Mouse (Mus musculus) hindbrain, embryonic 11.5 days (tissue): ENCODE measurements at regions not wholly inside any gene's neighbourhood (a gene's known extent, or its start where the extent isn't known, plus 50 kb on each side); places are given as distances from the start of the nearest gene placed in this dataset.

Experiments used
- ATAC-seq: fragments of 200-750 bp; cut with Nextera tagmentation; 2 replicates; pipeline ENCODE4 v1.8.0; 2017; ENCODE audit warnings: mild to moderate bottlenecking, moderate TSS enrichment, moderate library complexity; ENCODE audit not compliant: low FRiP score
- DNase-seq: peaks from one replicate; pipeline ENCODE4 v3.0.0-alpha.2; 2015; ENCODE audit warnings: low spot score
- H3K27ac ChIP-seq: fragments of 300-500 bp; sonication (generic); 2 replicates; pipeline ENCODE4 v1.5.1; 2014; ENCODE audit warnings: mild to moderate bottlenecking, low read depth, low read length
- H3K27me3 ChIP-seq: fragments of 300-500 bp; sonication (generic); 2 replicates; pipeline ENCODE4 v1.6.1; 2014; ENCODE audit warnings: mild to moderate bottlenecking, low read length, moderate library complexity, mixed read lengths; ENCODE audit not compliant: control insufficient read depth, insufficient read depth
- H3K36me3 ChIP-seq: fragments of 300-500 bp; sonication (generic); 2 replicates; pipeline ENCODE4 v1.6.1; 2014; ENCODE audit warnings: mild to moderate bottlenecking, low read length, moderate library complexity, mixed read lengths; ENCODE audit not compliant: control insufficient read depth, insufficient read depth
- H3K4me1 ChIP-seq: fragments of 300-500 bp; sonication (generic); replicated peaks from 2 replicates; pipeline ENCODE4 v1.6.1; 2014; ENCODE audit warnings: low read length, mixed read lengths; ENCODE audit not compliant: control insufficient read depth, insufficient read depth
- H3K4me2 ChIP-seq: fragments of 300-500 bp; sonication (generic); replicated peaks from 2 replicates; pipeline ENCODE4 v1.6.1; 2014; ENCODE audit warnings: mild to moderate bottlenecking, low read depth, low read length
- H3K4me3 ChIP-seq: fragments of 300-500 bp; sonication (generic); 2 replicates; pipeline ENCODE4 v1.5.1; 2014; ENCODE audit warnings: low read depth, low read length
- H3K9ac ChIP-seq: fragments of 300-500 bp; sonication (generic); 2 replicates; pipeline ENCODE4 v1.6.1; 2014; ENCODE audit warnings: low read depth, low read length
- H3K9me3 ChIP-seq: fragments of 300-500 bp; sonication (generic); 2 replicates; pipeline ENCODE4 v1.6.1; 2016; ENCODE audit warnings: low read length; ENCODE audit not compliant: control insufficient read depth
- WGBS: fragments of 180-500 bp; shearing (Covaris S2); extraction: QIAGEN DNeasy Blood & Tissue Kit; methylation state at CpG from one replicate; pipeline ENCODE4 v1.1.7; 2014; 5-methylcytosine and 5-hydroxymethylcytosine counted together

- no peak overlapping the region for H3K27ac ChIP-seq
- no peaks in the 10 kb centered on the region for H3K27me3 ChIP-seq
- no peak overlapping the region for H3K4me3 ChIP-seq
- no peaks in the 10 kb centered on the region for H3K36me3 ChIP-seq
- no peak overlapping the region for H3K9ac ChIP-seq
- H3K9me3 ChIP-seq, result no peaks in the 10 kb centered on the region
- H3K4me2 ChIP-seq, result no peak overlapping the region
- 77% methylated on average over 11 of the region's 11 CpGs for WGBS
- no peaks in the 10 kb centered on the region for H3K4me1 ChIP-seq
- DNase-seq (peak; percentile 28), ATAC-seq (no peak)
These were observed 133.6 kb upstream of the Rxylt1 start for GRCm38 (mm10) chr10:122230746-122231145.

GRCm38 (mm10) chr10:122225679-122226078 is 128.5 kb upstream of the Rxylt1 start:
- H3K9me3 ChIP-seq, result no peaks in the 10 kb centered on the region
- no peak overlapping the region for H3K9ac ChIP-seq
- DNase-seq, result no peak
- WGBS, result 89% methylated on average over 8 of the region's 8 CpGs
- no peaks in the 10 kb centered on the region for H3K36me3 ChIP-seq
- no peaks in the 10 kb centered on the region for H3K4me1 ChIP-seq
- ATAC-seq, result no peak
- no peak overlapping the region for H3K27ac ChIP-seq
- H3K4me3 ChIP-seq, result no peak overlapping the region
- no peaks in the 10 kb centered on the region for H3K27me3 ChIP-seq
- H3K4me2 ChIP-seq, result no peak overlapping the region

DNA sequence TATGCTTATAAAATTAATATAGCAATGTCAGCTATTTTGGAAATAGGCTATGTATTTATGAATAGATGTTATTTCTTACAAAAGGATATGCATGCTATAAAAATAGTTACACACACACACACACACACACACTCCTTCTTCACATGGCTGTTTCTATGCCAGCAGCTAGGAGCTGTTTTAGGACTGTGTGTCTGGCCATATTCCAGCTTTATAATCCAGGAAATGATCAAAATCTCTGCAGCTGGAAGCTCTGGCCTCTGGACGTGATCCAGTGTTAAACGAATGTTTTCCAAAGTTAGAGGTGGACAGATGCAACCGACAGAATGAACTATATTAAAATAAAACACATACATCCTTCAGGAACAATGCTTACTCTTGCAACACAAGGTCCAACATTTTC is 125.9 kb upstream of the Rxylt1 start:
- Histone ChIP-seq H3K9ac (no peak overlapping the region), H3K27me3 (no peaks in the 10 kb centered on the region), H3K4me1 (no peaks in the 10 kb centered on the region), H3K36me3 (no peaks in the 10 kb centered on the region), H3K27ac (no peak overlapping the region), H3K9me3 (no peaks in the 10 kb centered on the region), H3K4me2 (no peak overlapping the region), H3K4me3 (no peak overlapping the region)
- ATAC-seq (no peak), DNase-seq (no peak)
- WGBS, result 95% methylated on average over 3 of the region's 3 CpGs

GRCm38 (mm10) chr10:122217594-122217993 is 120.4 kb upstream of the Rxylt1 start:
- DNase-seq (no peak), ATAC-seq (no peak)
- Histone ChIP-seq H3K4me2 (no peak overlapping the region), H3K4me3 (no peak overlapping the region), H3K9me3 (no peaks in the 10 kb centered on the region), H3K27ac (no peak overlapping the region), H3K4me1 (no peaks in the 10 kb centered on the region), H3K36me3 (no peaks in the 10 kb centered on the region), H3K9ac (no peak overlapping the region), H3K27me3 (no peaks in the 10 kb centered on the region)
- WGBS, result 89% methylated on average over 4 of the region's 4 CpGs

DNA sequence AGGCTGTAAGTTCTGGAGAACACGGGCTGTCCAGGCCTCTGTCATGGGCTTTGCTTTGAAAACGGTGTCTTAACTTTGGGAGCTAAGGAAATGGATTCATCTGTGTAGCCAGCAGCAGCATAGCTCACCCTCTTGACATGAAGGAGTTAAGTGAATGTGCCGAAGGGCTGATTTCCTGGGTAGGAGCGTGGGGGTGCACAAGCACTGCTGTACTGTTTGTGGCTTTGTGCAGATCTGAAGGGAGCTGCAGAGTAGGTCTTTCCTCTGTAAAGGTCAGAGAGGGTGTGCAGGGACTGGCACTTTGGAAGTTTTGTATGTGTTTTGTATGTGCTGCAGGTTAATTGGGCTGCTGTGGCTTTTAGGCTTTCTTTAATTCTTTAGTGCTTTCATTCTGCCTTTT is 102.6 kb upstream of the Rxylt1 start:
- Histone ChIP-seq H3K9me3 (no peaks in the 10 kb centered on the region), H3K27me3 (no peaks in the 10 kb centered on the region), H3K36me3 (no peaks in the 10 kb centered on the region), H3K4me1 (no peaks in the 10 kb centered on the region), H3K27ac (no peak overlapping the region), H3K4me2 (no peak overlapping the region), H3K4me3 (no peak overlapping the region), H3K9ac (no peak overlapping the region)
- no peak for ATAC-seq
- WGBS, result 64% methylated on average over 4 of the region's 4 CpGs
- DNase-seq, result no peak

DNA sequence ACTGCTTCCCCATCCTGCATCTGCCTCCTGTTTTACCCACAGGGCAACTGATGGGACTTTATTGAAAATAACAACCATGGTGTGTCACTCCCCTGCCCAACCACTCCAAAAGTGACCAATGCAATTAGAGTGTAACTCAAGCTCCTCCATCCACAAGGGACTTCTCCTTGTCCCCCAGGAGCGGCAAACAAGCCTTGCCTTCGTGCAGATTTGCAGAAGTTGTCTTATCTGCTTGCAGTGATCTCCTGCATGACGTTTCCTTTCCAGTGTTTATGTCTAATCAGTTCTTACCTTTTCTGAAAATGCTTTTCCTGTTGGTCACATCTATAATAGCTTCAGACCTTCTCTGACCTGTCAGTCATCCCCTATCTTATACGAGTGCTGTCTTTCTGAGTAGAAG is 100.5 kb upstream of the Rxylt1 start:
- no peaks in the 10 kb centered on the region for H3K27me3 ChIP-seq
- no peak overlapping the region for H3K4me3 ChIP-seq
- no peak overlapping the region for H3K27ac ChIP-seq
- no peaks in the 10 kb centered on the region for H3K4me1 ChIP-seq
- H3K4me2 ChIP-seq, result no peak overlapping the region
- H3K9ac ChIP-seq, result no peak overlapping the region
- DNase-seq (no peak), ATAC-seq (no peak)
- no peaks in the 10 kb centered on the region for H3K9me3 ChIP-seq
- H3K36me3 ChIP-seq, result no peaks in the 10 kb centered on the region
- WGBS, result 86% methylated on average over 4 of the region's 4 CpGs

GRCm38 (mm10) chr10:122194139-122194538 is 97.0 kb upstream of the Rxylt1 start:
- H3K27me3 ChIP-seq, result no peaks in the 10 kb centered on the region
- H3K27ac ChIP-seq, result no peak overlapping the region
- H3K9ac ChIP-seq, result no peak overlapping the region
- WGBS, result 83% methylated on average over 9 of the region's 9 CpGs
- H3K4me2 ChIP-seq, result no peak overlapping the region
- no peaks in the 10 kb centered on the region for H3K9me3 ChIP-seq
- no peak for DNase-seq
- no peaks in the 10 kb centered on the region for H3K4me1 ChIP-seq
- ATAC-seq, result no peak
- H3K4me3 ChIP-seq, result no peak overlapping the region
- no peaks in the 10 kb centered on the region for H3K36me3 ChIP-seq

GRCm38 (mm10) chr10:122193343-122193742 is 96.2 kb upstream of the Rxylt1 start:
- Histone ChIP-seq H3K36me3 (no peaks in the 10 kb centered on the region), H3K4me3 (no peak overlapping the region), H3K4me2 (no peak overlapping the region), H3K27ac (no peak overlapping the region), H3K27me3 (no peaks in the 10 kb centered on the region), H3K9ac (no peak overlapping the region), H3K4me1 (no peaks in the 10 kb centered on the region), H3K9me3 (no peaks in the 10 kb centered on the region)
- 91% methylated on average over 5 of the region's 5 CpGs for WGBS
- ATAC-seq (no peak), DNase-seq (no peak)

DNA sequence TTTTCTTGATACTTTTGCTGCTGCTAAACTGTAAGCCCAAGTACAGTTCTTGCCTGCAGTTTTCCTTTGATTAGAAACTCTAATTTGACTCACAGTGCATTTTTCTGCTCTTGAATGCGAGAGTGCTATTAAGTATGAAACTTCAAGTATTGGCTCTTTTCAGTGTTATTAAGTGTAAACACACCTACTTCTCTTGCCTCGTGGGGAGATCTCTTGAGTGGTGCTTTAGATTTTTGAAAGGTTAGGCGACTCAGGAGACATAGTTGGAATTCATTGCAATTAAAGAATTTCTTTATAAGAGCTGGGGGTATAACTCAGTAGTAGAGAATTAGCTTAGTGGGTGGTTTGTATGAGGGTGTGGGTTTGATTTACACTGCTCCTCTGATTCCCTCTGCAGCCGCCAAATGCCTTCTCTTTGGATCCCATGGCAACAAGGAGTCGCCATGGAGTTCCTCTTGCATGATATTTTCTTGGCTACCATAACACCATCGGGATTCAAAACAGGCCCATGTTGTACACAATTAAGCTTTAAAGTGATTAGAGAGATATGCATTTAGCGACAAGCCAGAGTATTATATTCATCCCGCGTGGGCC is 88.1 kb upstream of the Rxylt1 start:
- DNase-seq, result no peak
- Histone ChIP-seq H3K36me3 (no peaks in the 10 kb centered on the region), H3K27ac (no peak overlapping the region), H3K4me2 (no peak overlapping the region), H3K4me1 (no peaks in the 10 kb centered on the region), H3K4me3 (no peak overlapping the region), H3K9ac (no peak overlapping the region), H3K9me3 (no peaks in the 10 kb centered on the region), H3K27me3 (no peaks in the 10 kb centered on the region)
- no peak for ATAC-seq
- WGBS, result 89% methylated on average over 9 of the region's 9 CpGs
